Mouse (Mus musculus): ENCODE data around the gene Lcn10. TPM values are rescaled to one million over a fixed set of nuclear protein-coding genes. Genes with fewer than 3 reads are reported as not detected.
A peak's percentile ranks its signal among the peaks of the same experiment; 100 is the strongest.
"Not testable (repeated sequence)": the region's sequence is repeated elsewhere in the genome, so short reads cannot be mapped to it uniquely, and the experiment has no call there.

Gene Lcn10
- polyA plus RNA-seq, 1 experiment from 2014 or later: not detected

- H3K4me3 ChIP-seq: no peak overlapping the region
- peaks cover 3% of the 10 kb centered on the region; the same call in 1 of the 2 replicates for H3K27me3 ChIP-seq
- no peak overlapping the region for H3K4me2 ChIP-seq
- H3K9ac ChIP-seq: no peak overlapping the region
- WGBS: 82% methylated on average over 5 of the region's 5 CpGs
- no peak for ATAC-seq (replicated peaks; ENCODE audit: insufficient number of reproducible peaks, insufficient read depth, low FRiP score, low read depth)
- H3K4me1 ChIP-seq (replicated peaks): no peaks in the 10 kb centered on the region
- H3K27ac ChIP-seq: no peak overlapping the region
- H3K36me3 ChIP-seq: no peaks in the 10 kb centered on the region
- no peaks in the 10 kb centered on the region for H3K9me3 ChIP-seq (replicated peaks)
Measured at GRCm38 (mm10) chr2:25664125-25664524, 18.4 kb upstream of the Lcn10 start.

GRCm38 (mm10) chr2:25666516-25666915 is 16.0 kb upstream of the Lcn10 start:
- no peaks in the 10 kb centered on the region for H3K36me3 ChIP-seq
- WGBS: 53% methylated on average over 1 of the region's 1 CpGs
- H3K27ac ChIP-seq: no peak overlapping the region

GRCm38 (mm10) chr2:25676486-25676885 is 6.0 kb upstream of the Lcn10 start, which contains the start of gene Lcn6:
TSS of gene Lcn6 (plus strand) at chr2:25676786.
- Histone ChIP-seq H3K9ac (no peak within 1 kb of the TSS), H3K4me3 (no peak within 1 kb of the TSS), H3K36me3 (no peaks in the 10 kb centered on the region), H3K27ac (no peak within 1 kb of the TSS), H3K9me3 (replicated peaks) (no peaks in the 10 kb centered on the region), H3K27me3 (no peaks in the 10 kb centered on the region), H3K4me2 (no peak within 1 kb of the TSS), H3K4me1 (replicated peaks) (no peaks in the 10 kb centered on the region)
- no peak for ATAC-seq (replicated peaks; ENCODE audit: insufficient number of reproducible peaks, insufficient read depth, low FRiP score, low read depth)
- WGBS: 72% methylated on average over 3 of the region's 3 CpGs

More at GRCm38 (mm10) chr2:25666516-25666915, 16.0 kb upstream of the Lcn10 start:
- Histone ChIP-seq H3K27me3 (peaks cover 3% of the 10 kb centered on the region; the same call in 1 of the 2 replicates), H3K9ac (no peak overlapping the region), H3K4me3 (no peak overlapping the region), H3K4me2 (no peak overlapping the region), H3K9me3 (replicated peaks) (no peaks in the 10 kb centered on the region), H3K4me1 (replicated peaks) (no peaks in the 10 kb centered on the region)
- no peak for ATAC-seq (replicated peaks; ENCODE audit: insufficient number of reproducible peaks, insufficient read depth, low FRiP score, low read depth)

DNA sequence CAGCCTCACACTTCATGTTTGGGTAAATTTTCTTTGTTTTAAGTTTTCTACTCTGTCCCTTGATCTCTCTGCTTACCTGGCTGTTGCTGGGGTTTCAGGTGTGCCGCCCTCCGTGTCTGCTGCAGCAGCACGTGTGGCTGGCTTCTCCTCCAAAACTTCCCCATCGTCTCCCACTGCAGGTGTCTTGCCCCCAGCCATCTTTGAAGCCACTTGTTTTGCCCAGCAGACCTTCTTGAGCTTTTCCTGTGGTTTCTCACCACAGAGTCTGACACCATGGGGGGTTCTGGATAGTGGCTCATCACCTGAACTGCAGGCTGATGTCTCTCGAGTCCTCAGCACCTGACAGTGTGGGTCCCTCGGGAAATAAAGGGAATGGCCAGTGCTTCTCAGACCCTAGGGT is 3.0 kb upstream of the Lcn10 start:
- 75% methylated on average over 6 of the region's 6 CpGs for WGBS
- Histone ChIP-seq H3K4me1 (replicated peaks) (no peaks in the 10 kb centered on the region), H3K36me3 (no peaks in the 10 kb centered on the region), H3K27ac (no peak overlapping the region), H3K27me3 (no peaks in the 10 kb centered on the region; the same call in 1 of the 2 replicates), H3K4me3 (no peak overlapping the region), H3K4me2 (no peak overlapping the region), H3K9ac (no peak overlapping the region), H3K9me3 (replicated peaks) (no peaks in the 10 kb centered on the region)
- no peak for ATAC-seq (replicated peaks; ENCODE audit: insufficient number of reproducible peaks, insufficient read depth, low FRiP score, low read depth)

DNA sequence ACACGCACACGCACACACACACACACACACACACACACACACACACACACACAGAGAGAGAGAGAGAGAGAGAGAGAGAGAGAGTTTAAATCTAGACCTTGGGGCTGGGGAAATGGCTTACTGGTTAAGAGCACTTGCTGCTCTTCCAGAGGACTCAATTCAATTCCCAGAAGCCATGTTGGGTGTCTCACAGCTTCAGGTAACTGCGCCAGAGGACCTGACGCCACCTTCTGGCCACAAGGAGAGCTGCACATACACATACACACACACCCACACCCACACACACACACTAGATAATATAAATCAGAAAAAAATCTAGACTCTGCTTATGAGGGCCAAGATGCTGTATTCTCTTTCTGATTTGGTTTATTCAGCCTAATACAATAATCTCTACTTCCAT is 4.4 kb downstream of the Lcn10 start:
- H3K27ac ChIP-seq: no peak overlapping the region
- H3K9me3 ChIP-seq (replicated peaks): no peaks in the 10 kb centered on the region
- H3K36me3 ChIP-seq: no peaks in the 10 kb centered on the region
- no peak for ATAC-seq (replicated peaks; ENCODE audit: insufficient number of reproducible peaks, insufficient read depth, low FRiP score, low read depth)
- H3K4me1 ChIP-seq (replicated peaks): no peaks in the 10 kb centered on the region
- H3K4me2 ChIP-seq: no peak overlapping the region
- no peak overlapping the region for H3K9ac ChIP-seq
- no peak overlapping the region for H3K4me3 ChIP-seq
- WGBS: 52% methylated on average over 4 of the region's 4 CpGs
- no peaks in the 10 kb centered on the region; the same call in 1 of the 2 replicates for H3K27me3 ChIP-seq

DNA sequence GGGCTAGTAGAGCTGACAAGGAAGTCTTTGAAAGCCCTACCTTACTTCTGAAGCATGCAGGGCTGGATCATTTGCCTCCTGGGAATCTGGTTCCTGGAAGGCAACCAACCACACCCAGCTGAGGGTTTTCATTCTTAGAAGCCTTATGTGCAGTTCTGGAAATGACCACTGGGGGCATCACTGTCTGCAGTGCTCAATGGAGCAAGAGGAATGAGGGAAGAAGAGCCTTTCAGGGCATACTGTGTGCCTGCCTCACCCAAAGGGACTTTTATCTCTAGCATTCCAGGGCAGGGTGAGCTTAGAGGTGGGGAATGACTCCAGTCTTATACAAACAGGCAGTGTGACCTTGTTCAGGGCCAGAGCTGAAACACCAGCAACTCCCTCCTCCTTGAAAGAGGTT is 12.1 kb downstream of the Lcn10 start:
- no peaks in the 10 kb centered on the region for H3K4me1 ChIP-seq (replicated peaks)
- no peak overlapping the region for H3K9ac ChIP-seq
- no peak for ATAC-seq (replicated peaks; ENCODE audit: insufficient number of reproducible peaks, insufficient read depth, low FRiP score, low read depth)

GRCm38 (mm10) chr2:25696951-25697350 is 14.4 kb downstream of the Lcn10 start:
- no peak overlapping the region for H3K4me3 ChIP-seq
- ATAC-seq (replicated peaks; ENCODE audit: insufficient number of reproducible peaks, insufficient read depth, low FRiP score, low read depth): no peak
- H3K36me3 ChIP-seq: no peaks in the 10 kb centered on the region
- no peaks in the 10 kb centered on the region for H3K4me1 ChIP-seq (replicated peaks)
- H3K27ac ChIP-seq: no peak overlapping the region
- H3K9me3 ChIP-seq (replicated peaks): no peaks in the 10 kb centered on the region
- H3K4me2 ChIP-seq: no peak overlapping the region
- no peaks in the 10 kb centered on the region for H3K27me3 ChIP-seq
- H3K9ac ChIP-seq: no peak overlapping the region
- 44% methylated on average over 4 of the region's 4 CpGs for WGBS

More for the DNA sequence above, 12.1 kb downstream of the Lcn10 start:
- Histone ChIP-seq H3K27me3 (no peaks in the 10 kb centered on the region), H3K27ac (no peak overlapping the region), H3K36me3 (no peaks in the 10 kb centered on the region), H3K4me3 (no peak overlapping the region), H3K9me3 (replicated peaks) (no peaks in the 10 kb centered on the region), H3K4me2 (no peak overlapping the region)

DNA sequence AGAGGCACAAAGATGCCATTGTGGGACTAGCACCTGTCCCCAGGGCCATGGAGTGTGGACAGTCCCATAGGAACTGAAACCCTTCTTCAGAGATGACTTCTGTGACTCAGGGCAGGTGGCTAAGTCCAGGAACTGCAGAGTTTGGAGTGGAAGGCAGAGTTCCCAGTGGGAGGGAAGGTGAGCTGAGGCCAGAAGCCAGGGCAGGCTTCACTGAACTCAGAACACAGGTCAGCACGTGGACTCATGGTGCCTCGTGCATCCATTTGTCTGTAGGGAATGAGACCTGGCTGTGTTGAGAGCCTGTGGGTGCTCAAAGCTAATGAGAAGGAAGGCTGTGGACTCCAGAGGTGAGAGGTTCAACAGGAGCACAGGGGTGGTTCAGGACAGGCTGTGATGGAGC is 16.2 kb downstream of the Lcn10 start:
- H3K9ac ChIP-seq: no peak overlapping the region
- no peaks in the 10 kb centered on the region for H3K4me1 ChIP-seq (replicated peaks)
- no peak for ATAC-seq (replicated peaks; ENCODE audit: insufficient number of reproducible peaks, insufficient read depth, low FRiP score, low read depth)
- H3K4me2 ChIP-seq: no peak overlapping the region
- no peaks in the 10 kb centered on the region for H3K27me3 ChIP-seq
- no peaks in the 10 kb centered on the region for H3K36me3 ChIP-seq
- H3K27ac ChIP-seq: no peak overlapping the region
- no peak overlapping the region for H3K4me3 ChIP-seq
- WGBS: 85% methylated on average over 2 of the region's 2 CpGs
- H3K9me3 ChIP-seq (replicated peaks): no peaks in the 10 kb centered on the region

GRCm38 (mm10) chr2:25699743-25700142 is 17.2 kb downstream of the Lcn10 start, which contains the start of gene Obp2a:
TSS of gene Obp2a (plus strand) at chr2:25700043.
- H3K9me3 ChIP-seq (replicated peaks); H3K27me3 ChIP-seq; H3K27ac ChIP-seq; H3K36me3 ChIP-seq; H3K4me2 ChIP-seq; H3K4me3 ChIP-seq; H3K4me1 ChIP-seq (replicated peaks); H3K9ac ChIP-seq; ATAC-seq (replicated peaks; ENCODE audit: insufficient number of reproducible peaks, insufficient read depth, low FRiP score, low read depth): not testable (repeated sequence)
- WGBS: 66% methylated on average over 3 of the region's 3 CpGs

- Histone ChIP-seq H3K27me3 (no peaks in the 10 kb centered on the region), H3K9ac (no peak overlapping the region), H3K36me3 (no peaks in the 10 kb centered on the region), H3K27ac (no peak overlapping the region), H3K4me2 (no peak overlapping the region), H3K4me3 (no peak overlapping the region), H3K4me1 (replicated peaks) (no peaks in the 10 kb centered on the region), H3K9me3 (replicated peaks) (no peaks in the 10 kb centered on the region)
- no peak for ATAC-seq (replicated peaks; ENCODE audit: insufficient number of reproducible peaks, insufficient read depth, low FRiP score, low read depth)
- WGBS: 68% methylated on average over 5 of the region's 5 CpGs
Measured at GRCm38 (mm10) chr2:25701001-25701400, 18.5 kb downstream of the Lcn10 start.

GRCm38 (mm10) chr2:25703706-25704105 is 21.2 kb downstream of the Lcn10 start:
- Histone ChIP-seq H3K27me3 (no peaks in the 10 kb centered on the region), H3K4me3 (no peak overlapping the region), H3K9ac (no peak overlapping the region), H3K27ac (no peak overlapping the region), H3K36me3 (no peaks in the 10 kb centered on the region), H3K4me1 (replicated peaks) (peaks cover 13% of the 10 kb centered on the region), H3K4me2 (no peak overlapping the region), H3K9me3 (replicated peaks) (no peaks in the 10 kb centered on the region)
- 31% methylated on average over 4 of the region's 4 CpGs for WGBS
- ATAC-seq (replicated peaks; ENCODE audit: insufficient number of reproducible peaks, insufficient read depth, low FRiP score, low read depth): no peak

DNA sequence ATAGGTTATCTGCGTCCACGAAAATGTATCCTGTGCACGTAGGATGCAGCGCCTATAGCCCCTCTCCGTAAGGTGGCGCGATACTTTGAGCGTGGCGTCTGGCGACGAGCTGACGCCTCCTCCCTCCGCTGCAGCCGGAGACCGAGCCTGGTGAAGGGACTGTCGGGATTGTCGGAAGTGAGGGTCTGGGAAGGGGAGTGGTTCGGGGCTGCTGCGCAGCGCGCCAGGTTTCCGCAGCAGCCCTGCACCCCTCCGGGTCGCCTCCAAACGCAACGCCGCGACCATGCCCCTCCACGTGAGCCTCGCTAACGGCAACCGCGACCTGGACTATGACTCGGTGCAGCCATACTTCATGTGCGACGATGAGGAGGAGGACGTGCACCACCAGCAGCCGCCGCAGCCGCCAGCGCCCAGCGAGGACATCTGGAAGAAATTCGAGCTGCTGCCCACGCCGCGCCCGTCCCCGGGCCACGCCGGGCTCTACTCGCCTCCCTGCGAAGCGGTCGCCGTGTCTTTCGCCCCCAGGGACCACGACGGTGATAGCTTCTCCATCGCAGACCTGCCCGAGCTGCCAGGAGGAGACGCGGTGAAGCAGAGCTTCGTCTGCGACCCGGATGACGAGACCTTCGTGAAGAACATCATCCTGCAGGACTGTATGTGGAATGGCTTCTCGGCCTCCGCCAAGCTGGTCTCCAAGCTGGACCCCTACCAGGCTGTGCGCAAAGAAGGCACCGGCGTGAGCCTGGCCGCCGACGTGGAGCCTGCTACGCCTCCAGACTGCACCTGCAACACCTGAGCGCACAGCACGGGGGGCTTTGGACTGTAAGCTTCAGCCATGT is 24.3 kb downstream of the Lcn10 start, which contains the start of gene Bmyc:
TSS of gene Bmyc (plus strand) at position 97 of the 839 bp plus-strand sequence.
- Histone ChIP-seq H3K9me3 (replicated peaks) (no peaks in the 10 kb centered on the region), H3K9ac (peak within 1 kb of the TSS; percentile 78), H3K4me3 (peak within 1 kb of the TSS; percentile 72), H3K4me1 (replicated peaks) (peaks cover 13% of the 10 kb centered on the region), H3K27ac (peak within 1 kb of the TSS; percentile 74), H3K27me3 (no peaks in the 10 kb centered on the region), H3K4me2 (peak within 1 kb of the TSS; percentile 93), H3K36me3 (no peaks in the 10 kb centered on the region)
- WGBS: under 1% methylated on average over 78 of the region's 78 CpGs
- peak; percentile 92 for ATAC-seq (replicated peaks; ENCODE audit: insufficient number of reproducible peaks, insufficient read depth, low FRiP score, low read depth)

Data from heart, embryonic 15.5 days (tissue).